Mouse (Mus musculus) forebrain, embryonic 13.5 days (tissue): ENCODE measurements around the gene Ugt2b37. TPM values are rescaled to one million over a fixed set of nuclear protein-coding genes. Genes with fewer than 3 reads are reported as not detected.
"Not testable (repeated sequence)": the region's sequence is repeated elsewhere in the genome, so short reads cannot be mapped to it uniquely, and the experiment has no call there.

ENCODE experiments used
- ATAC-seq: fragments of 200-750 bp; cut with Nextera tagmentation; 2 replicates; pipeline ENCODE4 v1.8.0; 2017
- H3K27ac ChIP-seq: fragments of 300-500 bp; sonication (generic); 2 replicates; pipeline ENCODE4 v1.5.1; 2015; ENCODE audit warnings: inconsistent platforms, mild to moderate bottlenecking, moderate library complexity
- H3K27me3 ChIP-seq: fragments of 300-500 bp; sonication (generic); 2 replicates; pipeline ENCODE4 v1.6.1; 2015; ENCODE audit warnings: mild to moderate bottlenecking, inconsistent platforms
- H3K36me3 ChIP-seq: fragments of 300-500 bp; sonication (generic); 2 replicates; pipeline ENCODE4 v1.6.1; 2015; ENCODE audit warnings: mild to moderate bottlenecking, inconsistent platforms; ENCODE audit not compliant: poor library complexity, severe bottlenecking
- H3K4me1 ChIP-seq: fragments of 300-500 bp; sonication (generic); 2 replicates; pipeline ENCODE4 v1.6.1; 2015; ENCODE audit warnings: inconsistent platforms
- H3K4me2 ChIP-seq: fragments of 300-500 bp; sonication (generic); 2 replicates; pipeline ENCODE4 v1.6.1; 2015; ENCODE audit warnings: inconsistent platforms, mild to moderate bottlenecking, moderate library complexity
- H3K4me3 ChIP-seq: fragments of 300-500 bp; sonication (generic); 2 replicates; pipeline ENCODE4 v1.5.1; 2015; ENCODE audit warnings: mild to moderate bottlenecking, inconsistent platforms
- H3K9ac ChIP-seq: fragments of 300-500 bp; sonication (generic); 2 replicates; pipeline ENCODE4 v1.6.1; 2015; ENCODE audit warnings: mild to moderate bottlenecking, inconsistent platforms
- H3K9me3 ChIP-seq: fragments of 300-500 bp; sonication (generic); replicated peaks from 2 replicates; pipeline ENCODE4 v1.6.1; 2016; ENCODE audit warnings: inconsistent platforms
- WGBS: fragments of 180-500 bp; shearing (Covaris S2); methylation state at CpG from one replicate; pipeline ENCODE4 v1.1.7; 2015; 5-methylcytosine and 5-hydroxymethylcytosine counted together
- polyA plus RNA-seq: library from polyadenylated mRNA; unstranded; fragments of >200 nt; fragmentation: Nextera tagmentation; extraction: Ambion mirVana; gene quantifications from 2 replicates; pipeline ENCODE4 v1.2.1, GENCODE M21; 2015

The Ugt2b37 gene
- polyA plus RNA-seq, result not detected in 2 replicates

GRCm38 (mm10) chr5:87254676-87255075 is at the start of gene Ugt2b37:
TSS of gene Ugt2b37 (minus strand) at chr5:87254804.
- H3K9me3 ChIP-seq, H3K27ac ChIP-seq, H3K36me3 ChIP-seq, H3K27me3 ChIP-seq, H3K4me2 ChIP-seq, ATAC-seq, H3K9ac ChIP-seq, H3K4me3 ChIP-seq, H3K4me1 ChIP-seq: not testable (repeated sequence)
- WGBS, result 92% methylated on average over 3 of the region's 3 CpGs

GRCm38 (mm10) chr5:87286180-87286579 is 31.6 kb upstream of the Ugt2b37 start:
- 87% methylated on average over 4 of the region's 4 CpGs for WGBS
- H3K4me3 ChIP-seq, ATAC-seq, H3K4me2 ChIP-seq, H3K4me1 ChIP-seq, H3K9me3 ChIP-seq, H3K27me3 ChIP-seq, H3K27ac ChIP-seq, H3K9ac ChIP-seq, H3K36me3 ChIP-seq: not testable (repeated sequence)

GRCm38 (mm10) chr5:87275986-87276385 is 21.4 kb upstream of the Ugt2b37 start:
- H3K36me3 ChIP-seq, H3K4me1 ChIP-seq, ATAC-seq, H3K27ac ChIP-seq, H3K9me3 ChIP-seq, H3K4me3 ChIP-seq, H3K27me3 ChIP-seq, H3K4me2 ChIP-seq, H3K9ac ChIP-seq: not testable (repeated sequence)
- WGBS, result 82% methylated on average over 4 of the region's 4 CpGs

- H3K4me3 ChIP-seq, result no peak overlapping the region
- no peak for ATAC-seq
- H3K27me3 ChIP-seq, result no peaks in the 10 kb centered on the region
- H3K4me2 ChIP-seq, result no peak overlapping the region
- no peaks in the 10 kb centered on the region for H3K9me3 ChIP-seq
- H3K27ac ChIP-seq, result no peak overlapping the region
- no peaks in the 10 kb centered on the region for H3K4me1 ChIP-seq
- no peak overlapping the region for H3K9ac ChIP-seq
- WGBS, result 90% methylated on average over 6 of the region's 6 CpGs
- H3K36me3 ChIP-seq, result no peaks in the 10 kb centered on the region
Observed at GRCm38 (mm10) chr5:87275581-87275980, 21.0 kb upstream of the Ugt2b37 start.

GRCm38 (mm10) chr5:87255831-87256230 is 1.2 kb upstream of the Ugt2b37 start:
- 81% methylated on average over 3 of the region's 3 CpGs for WGBS
- Histone ChIP-seq H3K36me3 (no peaks in the 10 kb centered on the region), H3K4me2 (no peak overlapping the region), H3K9me3 (no peaks in the 10 kb centered on the region), H3K9ac (no peak overlapping the region), H3K27me3 (no peaks in the 10 kb centered on the region), H3K4me3 (no peak overlapping the region), H3K27ac (no peak overlapping the region), H3K4me1 (no peaks in the 10 kb centered on the region)
- ATAC-seq, result no peak

- H3K4me1 ChIP-seq, H3K4me2 ChIP-seq, ATAC-seq, H3K36me3 ChIP-seq, H3K27me3 ChIP-seq, H3K27ac ChIP-seq, H3K4me3 ChIP-seq, H3K9ac ChIP-seq, H3K9me3 ChIP-seq: not testable (repeated sequence)
Observed at GRCm38 (mm10) chr5:87242140-87242539, 12.5 kb downstream of the Ugt2b37 start.

- WGBS, result 76% methylated on average over 2 of the region's 2 CpGs
- H3K4me1 ChIP-seq, result not testable (repeated sequence)
Observed at GRCm38 (mm10) chr5:87196430-87196829, 58.2 kb downstream of the Ugt2b37 start.

More at GRCm38 (mm10) chr5:87196430-87196829, 58.2 kb downstream of the Ugt2b37 start:
- not testable (repeated sequence) for ATAC-seq, H3K36me3 ChIP-seq, H3K27ac ChIP-seq, H3K4me3 ChIP-seq, H3K9ac ChIP-seq, H3K27me3 ChIP-seq, H3K4me2 ChIP-seq, H3K9me3 ChIP-seq

Other genes starting within 250 kb of the Ugt2b37 start
- not detected in 2 replicates for gene Ugt2b36, start 162.2 kb downstream of the Ugt2b37 start, polyA plus RNA-seq
- gene Ugt2b5, start 114.5 kb downstream of the Ugt2b37 start, polyA plus RNA-seq, result 0.09 TPM in 1 of 2 replicates, not detected in the other
- not detected in 2 replicates for gene Ugt2a3, start 82.4 kb upstream of the Ugt2b37 start, polyA plus RNA-seq
- not detected in 2 replicates for gene Ugt2b38, start 169.4 kb upstream of the Ugt2b37 start, polyA plus RNA-seq
- gene Ugt2a2, start 227.5 kb upstream of the Ugt2b37 start, polyA plus RNA-seq, result not detected in 2 replicates
- not detected in 2 replicates for gene Gm43638, start 232.0 kb upstream of the Ugt2b37 start, polyA plus RNA-seq
- gene Ugt2a1, start 236.1 kb upstream of the Ugt2b37 start, polyA plus RNA-seq, result not detected in 2 replicates